Mouse (Mus musculus) liver, embryonic 16.5 days (tissue): ENCODE measurements around the gene Apba3. TPM values are rescaled to one million over a fixed set of nuclear protein-coding genes. Genes with fewer than 3 reads are reported as not detected.
A peak's percentile ranks its signal among the peaks of the same experiment; 100 is the strongest.

Experiments
- ATAC-seq: fragments of 200-750 bp; cut with Nextera tagmentation; 2 replicates; pipeline ENCODE4 v1.8.0; 2017; ENCODE audit warnings: low read depth, mild to moderate bottlenecking, moderate number of reproducible peaks, moderate library complexity
- H3K27ac ChIP-seq: fragments of 300-500 bp; sonication (generic); 2 replicates; pipeline ENCODE4 v1.5.1; 2014; ENCODE audit warnings: mild to moderate bottlenecking, low read length
- H3K27me3 ChIP-seq: fragments of 300-500 bp; sonication (generic); 2 replicates; pipeline ENCODE4 v1.6.1; 2014; ENCODE audit warnings: low read depth, low read length, mixed read lengths; ENCODE audit not compliant: control insufficient read depth, insufficient read depth
- H3K36me3 ChIP-seq: fragments of 300-500 bp; sonication (generic); 2 replicates; pipeline ENCODE4 v1.6.1; 2014; ENCODE audit warnings: mild to moderate bottlenecking; ENCODE audit not compliant: control insufficient read depth, insufficient read depth
- H3K4me1 ChIP-seq: fragments of 300-500 bp; sonication (generic); 2 replicates; pipeline ENCODE4 v1.6.1; 2014; ENCODE audit warnings: low read depth, low read length, mixed read lengths; ENCODE audit not compliant: control insufficient read depth
- H3K4me2 ChIP-seq: fragments of 300-500 bp; sonication (generic); 2 replicates; pipeline ENCODE4 v1.6.1; 2014; ENCODE audit warnings: low read depth, low read length, mixed read lengths
- H3K4me3 ChIP-seq: fragments of 300-500 bp; sonication (generic); 2 replicates; pipeline ENCODE4 v1.5.1; 2014; ENCODE audit warnings: low read depth, mild to moderate bottlenecking, low read length
- H3K9ac ChIP-seq: fragments of 300-500 bp; sonication (generic); 2 replicates; pipeline ENCODE4 v1.6.1; 2014; ENCODE audit warnings: low read depth, low read length
- H3K9me3 ChIP-seq: fragments of 300-500 bp; sonication (generic); replicated peaks from 2 replicates; pipeline ENCODE4 v1.6.1; 2016; ENCODE audit warnings: low read length; ENCODE audit not compliant: control insufficient read depth
- WGBS: fragments of 180-500 bp; shearing (Covaris S2); extraction: QIAGEN DNeasy Blood & Tissue Kit; methylation state at CpG from one replicate; pipeline ENCODE4 v1.1.7; 2014; ENCODE audit not compliant: insufficient replicate concordance; 5-methylcytosine and 5-hydroxymethylcytosine counted together
- polyA plus RNA-seq: library from polyadenylated mRNA; unstranded; fragments of >200 nt; fragmentation: Nextera tagmentation; extraction: Ambion mirVana; gene quantifications from 2 replicates; pipeline ENCODE4 v1.2.1, GENCODE M21; 2015

The Apba3 gene
- polyA plus RNA-seq, 1 experiment from 2014 or later: 26.3 TPM

- no peak overlapping the region for H3K4me2 ChIP-seq
- no peak overlapping the region for H3K27ac ChIP-seq
- WGBS: 73% methylated on average over 6 of the region's 6 CpGs
- ATAC-seq: no peak
- no peak overlapping the region for H3K4me3 ChIP-seq
- H3K27me3 ChIP-seq: peaks cover 28% of the 10 kb centered on the region
- H3K9ac ChIP-seq: no peak overlapping the region
- no peaks in the 10 kb centered on the region for H3K36me3 ChIP-seq
- H3K9me3 ChIP-seq: no peaks in the 10 kb centered on the region
- H3K4me1 ChIP-seq: no peaks in the 10 kb centered on the region; the same call in 1 of the 2 replicates
Measured at GRCm38 (mm10) chr10:81245166-81245565, 21.6 kb upstream of the Apba3 start.

GRCm38 (mm10) chr10:81247804-81248203 lies 19.0 kb upstream of the Apba3 start:
- Histone ChIP-seq H3K9me3 (no peaks in the 10 kb centered on the region), H3K4me3 (no peak overlapping the region), H3K4me2 (no peak overlapping the region), H3K27me3 (peaks cover 24% of the 10 kb centered on the region), H3K36me3 (no peaks in the 10 kb centered on the region), H3K9ac (no peak overlapping the region), H3K4me1 (no peaks in the 10 kb centered on the region; the same call in 1 of the 2 replicates), H3K27ac (no peak overlapping the region)
- no peak for ATAC-seq
- 73% methylated on average over 2 of the region's 2 CpGs for WGBS

- Histone ChIP-seq H3K27me3 (peaks cover 24% of the 10 kb centered on the region), H3K36me3 (no peaks in the 10 kb centered on the region), H3K4me3 (no peak overlapping the region), H3K4me1 (no peaks in the 10 kb centered on the region; the same call in 1 of the 2 replicates), H3K4me2 (no peak overlapping the region), H3K9me3 (no peaks in the 10 kb centered on the region), H3K27ac (no peak overlapping the region), H3K9ac (no peak overlapping the region)
- WGBS: 65% methylated on average over 8 of the region's 8 CpGs
- ATAC-seq: 0 out of 2 replicates have a peak, but pooled peaks have one; percentile 6
Measured at GRCm38 (mm10) chr10:81249442-81249841, 17.3 kb upstream of the Apba3 start.

DNA sequence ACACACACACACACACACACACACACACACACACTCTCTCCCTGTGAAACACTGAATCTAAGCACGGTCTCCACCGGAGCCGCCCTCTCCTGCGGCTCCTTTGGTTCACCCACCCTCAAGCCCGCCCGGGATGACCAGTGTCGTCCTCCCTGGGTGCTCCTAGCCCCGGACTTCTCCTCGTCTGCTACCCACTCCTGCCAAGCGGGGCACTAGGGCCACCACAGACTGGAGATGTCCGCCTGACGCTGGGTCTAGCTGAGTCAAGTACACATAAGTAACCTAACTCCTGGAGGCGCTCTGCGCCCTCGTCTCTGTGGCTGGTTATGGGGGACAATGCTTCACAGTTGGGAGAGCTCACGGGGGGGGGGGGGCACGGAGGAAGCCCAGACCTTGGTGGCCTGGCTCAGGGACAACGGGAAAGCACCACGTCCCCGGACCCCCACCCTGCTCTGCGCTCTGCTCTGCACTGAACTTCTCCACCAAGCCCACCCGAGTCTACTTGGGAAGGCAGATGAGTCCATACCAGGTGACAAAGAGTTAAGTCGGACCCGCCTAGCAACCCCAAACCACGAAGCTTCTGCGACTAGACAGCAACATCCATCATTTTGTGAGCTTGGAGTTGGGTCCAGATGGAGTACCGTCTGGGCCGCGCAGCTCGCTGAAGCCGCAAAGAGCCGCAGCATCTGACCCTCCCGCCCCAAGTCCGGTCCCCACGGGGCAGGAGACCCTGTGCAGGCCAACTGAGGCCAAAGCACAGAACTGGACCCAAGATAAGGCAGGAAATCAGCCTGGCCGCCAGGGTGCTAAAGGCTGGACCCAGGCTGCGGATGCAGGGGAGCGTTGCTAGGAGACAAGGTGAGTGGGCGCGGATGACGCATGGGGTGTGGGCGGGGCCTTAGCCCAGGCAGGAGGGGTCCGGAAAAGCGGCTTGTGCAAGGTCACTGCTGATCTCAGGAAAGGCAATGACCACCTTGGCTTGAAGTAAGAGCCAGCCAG lies 14.0 kb upstream of the Apba3 start, which contains the start of gene Matk:
Gene Matk (plus strand): TSS at position 512 of the 996 bp plus-strand sequence.
- peaks cover 47% of the 10 kb centered on the region for H3K27me3 ChIP-seq
- no peaks in the 10 kb centered on the region for H3K9me3 ChIP-seq
- no peak within 1 kb of the TSS for H3K4me3 ChIP-seq
- 13% methylated on average over 44 of the region's 44 CpGs for WGBS
- no peak for ATAC-seq
- no peaks in the 10 kb centered on the region for H3K36me3 ChIP-seq
- H3K4me1 ChIP-seq: peaks cover 5% of the 10 kb centered on the region
- no peak within 1 kb of the TSS for H3K4me2 ChIP-seq
- H3K27ac ChIP-seq: no peak within 1 kb of the TSS
- no peak within 1 kb of the TSS for H3K9ac ChIP-seq

DNA sequence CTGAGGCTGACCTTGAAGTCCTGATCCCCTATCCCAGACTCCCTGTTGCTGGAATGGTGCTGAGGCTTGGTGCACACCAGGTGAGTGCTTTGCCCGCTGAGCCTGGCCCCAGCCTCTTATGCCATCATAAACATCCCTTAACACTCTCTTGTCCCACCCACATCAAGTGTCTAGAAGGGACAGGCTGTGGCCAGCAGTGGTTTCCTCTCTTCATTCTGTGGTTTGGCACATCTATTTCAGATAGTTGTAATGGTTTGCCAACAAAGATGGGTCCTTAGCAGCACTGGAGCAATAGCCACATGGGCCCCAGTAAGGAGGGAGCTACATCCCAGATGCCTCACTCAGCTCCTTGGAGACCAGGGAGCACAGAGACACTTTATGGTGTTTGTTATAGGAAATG lies 11.9 kb upstream of the Apba3 start:
- no peak overlapping the region for H3K4me2 ChIP-seq
- H3K9me3 ChIP-seq: no peaks in the 10 kb centered on the region
- H3K4me3 ChIP-seq: no peak overlapping the region
- H3K27me3 ChIP-seq: peaks cover 63% of the 10 kb centered on the region
- no peak for ATAC-seq
- no peaks in the 10 kb centered on the region for H3K36me3 ChIP-seq
- peaks cover 9% of the 10 kb centered on the region for H3K4me1 ChIP-seq
- WGBS: 21% methylated on average over 1 of the region's 1 CpGs
- no peak overlapping the region for H3K27ac ChIP-seq
- no peak overlapping the region for H3K9ac ChIP-seq

DNA sequence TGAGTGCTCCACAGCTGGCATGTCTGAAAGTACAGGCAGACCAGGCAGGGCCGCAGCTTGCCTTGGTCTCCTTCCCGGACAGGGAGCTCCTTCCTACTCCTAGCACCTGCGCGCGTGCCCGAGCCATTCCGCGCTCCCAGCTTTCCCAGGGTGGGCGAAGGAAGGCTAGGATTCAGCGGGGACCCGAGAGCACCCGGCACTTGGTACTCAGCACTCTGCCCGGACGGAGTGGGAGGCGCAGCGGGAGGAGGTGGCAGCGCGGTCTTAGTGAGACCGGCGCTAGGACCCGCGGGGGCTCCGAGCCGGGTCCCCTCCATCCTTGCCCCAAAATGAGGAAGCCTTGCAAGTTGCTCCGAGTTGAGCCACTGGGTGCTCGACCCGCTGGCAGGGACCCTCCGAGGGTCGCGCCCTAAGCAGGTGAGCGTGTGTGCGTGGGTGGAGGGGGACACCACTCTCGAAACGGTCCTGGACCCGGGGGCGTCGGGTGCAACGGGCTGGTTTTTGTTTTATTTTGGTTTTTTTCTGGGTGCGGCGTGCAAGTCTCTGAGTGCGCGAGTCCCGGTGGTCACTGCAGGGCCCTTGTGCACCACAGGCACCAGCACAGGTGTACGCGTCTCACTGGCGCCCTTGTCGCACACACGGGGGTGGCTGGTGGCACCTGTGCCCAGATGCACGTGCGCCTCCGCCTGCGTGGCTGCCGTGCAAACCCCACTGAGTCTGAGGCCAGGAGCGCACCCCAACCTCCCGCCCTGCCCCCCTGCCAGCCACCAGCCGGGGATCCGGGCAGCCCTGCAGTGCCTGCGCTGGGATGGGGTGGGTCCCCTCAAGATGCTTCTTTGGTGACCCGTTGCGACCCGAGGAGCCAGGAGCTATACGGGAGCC lies 9.4 kb upstream of the Apba3 start:
- no peak overlapping the region for H3K27ac ChIP-seq
- WGBS: 1% methylated on average over 62 of the region's 62 CpGs
- H3K4me3 ChIP-seq: peak overlapping the region; percentile 49
- H3K36me3 ChIP-seq: no peaks in the 10 kb centered on the region; the same call in 1 of the 2 replicates
- H3K4me2 ChIP-seq: peak overlapping the region; percentile 62
- peaks cover 58% of the 10 kb centered on the region for H3K27me3 ChIP-seq
- H3K9me3 ChIP-seq: peaks cover 2% of the 10 kb centered on the region; the same call in 1 of the 2 replicates
- H3K9ac ChIP-seq: no peak overlapping the region; the same call in 1 of the 2 replicates
- ATAC-seq: no peak
- H3K4me1 ChIP-seq: peaks cover 9% of the 10 kb centered on the region

DNA sequence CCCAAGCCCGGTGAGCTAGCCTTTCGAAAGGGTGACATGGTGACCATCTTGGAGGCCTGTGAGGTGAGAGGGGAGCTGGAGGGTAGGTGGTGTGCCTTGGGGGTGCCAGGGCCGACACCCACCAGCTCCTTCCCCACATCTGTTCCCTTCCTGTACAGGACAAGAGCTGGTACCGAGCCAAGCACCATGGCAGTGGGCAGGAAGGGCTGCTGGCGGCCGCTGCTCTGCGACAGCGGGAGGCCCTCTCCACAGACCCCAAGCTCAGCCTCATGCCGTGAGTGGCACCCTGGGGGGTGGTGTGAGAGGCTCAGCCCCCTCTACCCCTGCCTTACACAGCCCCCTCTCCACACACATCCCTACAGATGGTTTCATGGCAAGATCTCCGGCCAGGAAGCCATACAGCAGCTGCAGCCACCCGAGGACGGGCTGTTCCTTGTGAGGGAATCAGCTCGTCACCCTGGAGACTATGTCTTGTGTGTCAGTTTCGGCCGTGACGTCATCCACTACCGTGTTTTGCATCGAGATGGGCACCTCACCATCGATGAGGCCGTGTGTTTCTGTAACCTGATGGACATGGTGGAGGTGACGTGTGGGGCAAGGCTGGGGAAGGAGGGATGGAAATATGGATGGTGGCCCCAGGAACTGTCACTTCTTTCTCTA lies 7.4 kb upstream of the Apba3 start:
- WGBS: 49% methylated on average over 21 of the region's 21 CpGs
- Histone ChIP-seq H3K9ac (no peak overlapping the region), H3K36me3 (peaks cover 1% of the 10 kb centered on the region), H3K9me3 (peaks cover 2% of the 10 kb centered on the region; the same call in 1 of the 2 replicates), H3K4me3 (no peak overlapping the region), H3K4me1 (peaks cover 9% of the 10 kb centered on the region), H3K4me2 (no peak overlapping the region), H3K27ac (no peak overlapping the region), H3K27me3 (peaks cover 43% of the 10 kb centered on the region)
- no peak for ATAC-seq

- WGBS: 73% methylated on average over 4 of the region's 4 CpGs
- no peak overlapping the region for H3K27ac ChIP-seq
- peaks cover 3% of the 10 kb centered on the region for H3K36me3 ChIP-seq
- ATAC-seq: no peak
- H3K4me2 ChIP-seq: no peak overlapping the region
- peaks cover 36% of the 10 kb centered on the region for H3K27me3 ChIP-seq
- peaks cover 15% of the 10 kb centered on the region for H3K4me1 ChIP-seq
- no peak overlapping the region for H3K9ac ChIP-seq
- peaks cover 2% of the 10 kb centered on the region; the same call in 1 of the 2 replicates for H3K9me3 ChIP-seq
- no peak overlapping the region for H3K4me3 ChIP-seq
Measured at GRCm38 (mm10) chr10:81261025-81261424, 5.7 kb upstream of the Apba3 start.
